Mouse (Mus musculus) large intestine, adult 2 months (tissue): ENCODE data around the gene Gm14139. TPM values are rescaled to one million over a fixed set of nuclear protein-coding genes. Genes with fewer than 3 reads are reported as not detected.
A peak's percentile ranks its signal among the peaks of the same experiment; 100 is the strongest.
"Not testable (repeated sequence)": the region's sequence is repeated elsewhere in the genome, so short reads cannot be mapped to it uniquely, and the experiment has no call there.

Source experiments
- DNase-seq: peaks from one replicate; pipeline ENCODE4 v3.0.0-alpha.2; 2012; ENCODE audit warnings: low read depth, low spot score
- WGBS: fragments of 180-500 bp; shearing (Covaris S2); methylation state at CpG from one replicate; pipeline ENCODE4 v1.1.7; 2018; 5-methylcytosine and 5-hydroxymethylcytosine counted together
- polyA plus RNA-seq: library from polyadenylated mRNA; depleted of rRNA; stranded (reverse); fragments of >200 nt; gene quantifications from 2 replicates; pipeline ENCODE4 v1.2.3, GENCODE M21; 2012; rRNA removed

Gene Gm14139
- not detected in 2 replicates for polyA plus RNA-seq

DNA sequence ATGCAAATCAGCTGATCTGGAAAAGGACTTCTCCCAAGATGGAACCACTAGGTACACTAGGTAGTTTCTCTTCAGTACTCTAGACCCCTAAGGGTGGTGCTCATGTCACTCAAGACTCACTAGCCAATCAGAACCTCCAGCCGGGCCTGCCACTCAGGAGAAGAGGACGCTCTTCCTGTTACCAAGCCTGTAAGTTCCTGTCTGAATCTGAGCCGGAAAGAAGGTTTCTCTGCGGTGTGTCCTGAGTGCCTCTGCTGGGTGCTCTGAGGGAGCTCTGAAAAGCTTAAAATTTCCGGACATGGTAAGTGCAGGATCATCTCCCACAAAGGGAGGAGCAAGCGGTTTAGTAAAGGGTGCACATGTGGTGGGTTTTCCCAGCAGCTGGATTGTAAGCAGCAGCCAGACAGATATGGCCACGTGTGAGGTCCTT is at the start of gene Gm14139:
TSS of gene Gm14139 (plus strand) at position 186 of the 430 bp plus-strand sequence.
- WGBS, result 76% methylated on average over 7 of the region's 7 CpGs
- not testable (repeated sequence) for DNase-seq

DNA sequence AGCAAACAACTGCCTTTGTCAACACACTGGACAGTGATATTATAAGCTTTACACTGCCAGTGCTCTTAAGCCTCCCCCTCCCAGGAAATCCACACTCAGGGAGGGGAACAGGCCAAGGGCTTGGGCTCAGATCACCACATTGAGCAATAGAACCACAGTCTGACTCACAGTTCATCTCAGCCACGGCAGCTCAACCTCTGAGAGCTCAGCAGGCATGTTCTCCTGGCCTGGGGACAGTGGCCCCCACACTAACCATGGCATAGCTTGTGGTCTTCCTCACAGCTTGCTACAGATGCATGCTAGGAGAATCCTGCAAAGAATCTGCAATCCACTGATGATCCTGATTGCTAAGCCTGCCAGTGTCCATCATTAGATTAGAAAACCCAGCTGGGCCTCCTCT is 49.6 kb upstream of the Gm14139 start:
- 66% methylated on average over 1 of the region's 1 CpGs for WGBS
- not testable (repeated sequence) for DNase-seq

DNA sequence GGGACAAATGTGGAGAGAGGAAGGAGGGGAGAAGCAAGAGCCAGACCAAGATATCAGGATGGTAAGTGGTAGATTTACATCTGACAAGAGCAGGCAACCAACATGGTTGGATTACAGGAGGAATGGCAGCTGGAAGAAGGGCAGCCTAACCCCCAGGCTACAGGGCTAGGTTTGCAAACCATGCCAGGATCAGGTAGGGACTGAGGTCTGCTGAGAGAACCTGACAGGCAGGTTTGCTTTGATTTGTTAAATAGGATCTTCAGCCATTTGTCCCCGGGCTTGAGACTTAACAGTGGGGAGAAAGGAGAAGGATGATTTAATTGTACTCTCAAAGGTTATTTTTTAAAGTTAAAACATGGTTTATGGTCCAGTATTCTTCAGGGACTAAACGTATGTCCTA is 48.8 kb upstream of the Gm14139 start:
- 66% methylated on average over 2 of the region's 2 CpGs for WGBS
- no peak for DNase-seq

DNA sequence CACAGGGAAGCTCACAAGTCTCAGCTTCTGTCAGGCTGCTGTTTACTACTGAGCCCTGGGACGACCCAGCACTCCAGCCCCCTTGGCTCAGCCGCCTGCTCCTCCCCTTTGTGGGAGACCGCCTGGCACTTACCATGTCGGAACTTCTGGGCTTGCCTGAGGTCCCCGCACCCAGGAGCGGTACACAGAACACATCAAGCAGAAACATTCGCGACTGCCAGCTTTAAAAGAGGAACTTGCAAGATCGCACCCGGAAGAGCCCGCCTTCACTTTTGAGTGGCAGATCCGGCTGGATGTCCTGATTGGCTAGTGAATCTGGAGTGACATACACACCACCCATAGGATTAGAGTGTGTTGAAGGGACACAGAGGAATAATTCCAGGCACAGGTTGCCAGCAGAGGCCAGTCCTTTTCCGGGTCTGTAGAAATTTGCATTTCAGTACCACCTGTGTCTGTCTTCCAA is 45.1 kb upstream of the Gm14139 start, which contains the start of gene Zfp120:
TSS of gene Zfp120 (minus strand) at position 274 of the 463 bp plus-strand sequence.
- peak; percentile 89 for DNase-seq
- WGBS, result under 1% methylated on average over 13 of the region's 13 CpGs

DNA sequence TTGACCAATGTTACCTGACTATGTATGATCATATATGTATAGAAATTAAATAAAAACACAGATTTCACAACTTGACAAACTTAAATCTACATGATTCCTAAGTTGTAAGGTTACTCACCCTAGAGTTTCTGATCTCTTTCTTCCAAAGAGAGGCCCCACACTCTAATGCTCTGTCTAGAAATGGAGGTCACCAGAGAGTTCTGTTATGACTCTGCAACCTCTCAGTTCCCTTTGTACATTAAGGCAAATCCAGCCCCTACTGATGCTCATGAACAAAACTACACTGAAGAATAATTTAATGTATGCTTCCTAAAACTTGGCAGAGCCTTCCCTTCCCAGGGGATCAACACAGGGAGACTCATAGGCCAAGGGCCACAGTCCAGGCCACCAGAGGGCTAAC is 14.9 kb upstream of the Gm14139 start:
- DNase-seq, result no peak

DNA sequence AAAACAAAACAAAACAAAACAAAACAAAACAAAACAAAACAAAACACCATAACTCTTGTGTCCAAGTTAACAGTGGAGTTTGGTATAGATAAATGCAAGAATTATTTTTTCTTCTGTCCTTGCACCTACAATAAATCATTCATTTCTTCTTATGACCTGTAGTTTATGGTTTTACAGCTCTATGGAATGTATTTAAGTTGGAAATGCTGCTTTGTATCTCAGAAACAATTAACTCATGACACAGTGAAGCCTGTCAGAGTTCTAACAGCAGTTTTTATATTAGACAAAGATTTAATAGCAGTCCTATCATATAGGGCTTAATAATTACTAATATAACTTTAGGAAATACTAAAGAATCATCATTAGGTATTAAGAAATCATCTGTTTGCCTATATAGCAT is 7.7 kb upstream of the Gm14139 start:
- no peak for DNase-seq

DNA sequence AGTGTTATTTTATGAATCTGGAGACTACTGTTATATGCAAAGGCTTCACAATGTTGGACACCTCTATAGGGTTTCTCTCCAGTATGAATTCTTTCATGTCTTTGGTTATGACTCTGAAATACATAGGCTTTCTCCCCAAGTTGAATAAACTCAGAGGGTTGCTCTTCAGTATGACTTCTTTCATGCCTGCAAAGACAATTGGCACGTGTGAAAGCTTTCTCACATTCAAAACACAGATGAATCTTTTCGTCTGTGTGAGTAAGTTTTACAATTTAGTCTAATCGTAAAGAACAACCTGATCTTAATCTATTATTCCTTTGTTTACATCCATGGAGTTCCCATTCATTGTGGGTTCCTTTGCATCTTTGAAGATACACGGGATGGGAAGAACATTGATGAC is 2.0 kb upstream of the Gm14139 start, which contains the start of gene Gm10770:
TSS of gene Gm10770 (minus strand) at position 101 of the 400 bp plus-strand sequence.
- 82% methylated on average over 4 of the region's 4 CpGs for WGBS
- DNase-seq, result not testable (repeated sequence)

DNA sequence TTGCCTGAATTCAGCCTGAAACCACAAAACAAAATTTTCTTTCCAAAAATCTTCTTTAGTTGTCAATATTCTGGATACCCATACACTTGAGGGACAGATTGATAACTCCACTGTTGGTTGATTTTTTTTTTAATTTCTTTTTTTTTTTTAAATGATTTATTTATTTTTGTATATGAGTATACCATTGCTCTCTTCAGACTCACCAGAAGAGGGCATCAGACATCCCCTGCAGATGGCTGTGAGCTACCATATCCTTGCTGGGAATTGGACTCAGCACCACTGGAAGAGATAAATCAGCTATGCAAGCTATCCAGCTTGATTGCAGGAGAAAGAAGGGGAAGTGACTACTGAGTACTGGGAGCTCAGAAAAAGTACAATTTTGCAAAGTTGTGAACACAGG is 509 bp upstream of the Gm14139 start:
- DNase-seq, result not testable (repeated sequence)

DNA sequence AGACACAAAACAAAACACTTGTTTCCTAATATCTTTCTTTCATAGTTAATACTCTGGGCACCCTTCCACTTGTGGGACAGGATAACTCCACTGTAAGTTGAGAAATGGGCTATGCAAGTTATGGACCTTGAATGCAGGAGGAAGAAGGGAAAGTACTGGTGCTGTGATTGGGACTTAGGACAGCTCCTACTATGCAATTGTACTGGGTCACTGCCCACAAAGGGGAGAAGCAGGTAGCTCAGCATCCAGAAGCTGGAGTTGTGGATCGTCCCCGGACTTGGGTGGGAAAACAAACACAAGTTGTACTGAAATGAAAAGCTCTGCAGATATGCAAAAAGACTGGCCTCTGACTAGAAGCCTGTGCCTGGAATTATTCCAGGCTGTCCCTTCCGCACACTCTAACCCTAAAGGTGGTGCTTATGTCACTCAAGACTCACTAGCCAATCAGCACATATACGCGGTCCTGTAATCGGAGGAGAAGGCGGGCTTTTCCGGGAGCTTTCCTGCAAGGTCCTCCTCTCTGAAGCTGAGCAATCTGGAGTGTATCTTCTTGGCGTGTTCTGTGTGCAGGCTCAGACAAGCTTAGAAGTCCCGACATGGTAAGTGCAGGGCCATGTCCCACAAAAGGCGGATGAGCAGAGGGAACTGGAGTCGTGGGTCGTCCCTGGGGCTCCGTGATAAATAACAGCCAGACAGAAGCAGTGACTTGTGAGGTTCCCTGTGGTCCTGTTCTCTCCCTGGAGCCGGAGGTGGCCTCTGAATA is 36.2 kb downstream of the Gm14139 start, which contains the start of gene Zfp937:
TSS of gene Zfp937 (plus strand) at position 474 of the 763 bp plus-strand sequence.
- DNase-seq, result peak; percentile 21
- under 1% methylated on average over 15 of the region's 15 CpGs for WGBS

DNA sequence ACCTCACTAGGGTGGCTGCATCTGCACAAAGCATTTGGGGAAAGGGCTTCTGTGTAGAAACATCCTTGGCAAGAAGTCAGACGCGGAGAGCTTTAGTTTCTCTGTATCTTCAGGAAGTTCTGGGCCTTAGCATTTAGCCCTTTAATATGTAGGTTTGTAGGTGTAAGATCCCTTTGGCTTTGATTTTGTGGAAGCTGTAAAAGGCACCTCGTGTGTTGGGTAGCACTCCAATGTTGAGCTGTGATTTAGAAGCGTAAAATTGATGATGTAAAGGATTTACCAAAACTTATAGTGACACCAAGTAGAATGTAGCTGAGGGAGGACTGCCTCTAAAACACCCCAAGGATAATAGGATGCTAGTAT is 36.8 kb downstream of the Gm14139 start:
- not testable (repeated sequence) for DNase-seq
- WGBS, result 2% methylated on average over 4 of the region's 4 CpGs

DNA sequence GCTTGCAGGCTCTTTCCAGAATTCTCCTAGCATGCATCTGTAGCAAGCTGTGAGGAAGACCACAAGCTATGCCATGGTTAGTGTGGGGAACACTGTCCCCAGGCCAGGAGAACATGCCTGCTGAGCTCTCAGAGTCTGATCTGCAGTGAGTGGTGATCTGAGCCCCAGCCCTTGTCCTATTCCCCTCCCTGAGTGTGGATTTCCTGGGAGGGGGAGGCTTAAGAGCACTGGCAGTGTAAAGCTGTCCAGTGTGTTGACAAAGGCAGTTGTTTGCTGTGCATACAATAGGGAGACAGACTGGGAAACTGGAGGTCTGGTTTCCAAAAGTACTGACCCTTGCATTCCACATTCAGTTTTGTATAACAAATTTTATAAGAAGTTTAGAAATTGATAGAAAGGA is 41.7 kb downstream of the Gm14139 start:
- DNase-seq, result not testable (repeated sequence)

Other genes starting within 250 kb of the Gm14139 start
- 0.73 and 1.0 TPM in 2 replicates for gene Zfp120, start 45.0 kb upstream of the Gm14139 start, polyA plus RNA-seq
- not detected in 2 replicates for gene Gm10770, start 2.1 kb upstream of the Gm14139 start, polyA plus RNA-seq
- 0.16 and 0.43 TPM in 2 replicates for gene Zfp937, start 36.3 kb downstream of the Gm14139 start, polyA plus RNA-seq
- 0.09 and 0.38 TPM in 2 replicates for gene Gm21994, start 73.8 kb downstream of the Gm14139 start, polyA plus RNA-seq
- gene Gm14124, start 75.8 kb downstream of the Gm14139 start, polyA plus RNA-seq, result not detected in 2 replicates
- gene Gm10130, start 141.9 kb downstream of the Gm14139 start, polyA plus RNA-seq, result not detected in 2 replicates
- 1.1 and 1.5 TPM in 2 replicates for gene 3300002I08Rik, start 181.0 kb downstream of the Gm14139 start, polyA plus RNA-seq